Mouse (Mus musculus): ENCODE data around the gene Zfp710.
"Not testable (repeated sequence)": the region's sequence is repeated elsewhere in the genome, so short reads cannot be mapped to it uniquely, and the experiment has no call there.

Gene Zfp710

DNA sequence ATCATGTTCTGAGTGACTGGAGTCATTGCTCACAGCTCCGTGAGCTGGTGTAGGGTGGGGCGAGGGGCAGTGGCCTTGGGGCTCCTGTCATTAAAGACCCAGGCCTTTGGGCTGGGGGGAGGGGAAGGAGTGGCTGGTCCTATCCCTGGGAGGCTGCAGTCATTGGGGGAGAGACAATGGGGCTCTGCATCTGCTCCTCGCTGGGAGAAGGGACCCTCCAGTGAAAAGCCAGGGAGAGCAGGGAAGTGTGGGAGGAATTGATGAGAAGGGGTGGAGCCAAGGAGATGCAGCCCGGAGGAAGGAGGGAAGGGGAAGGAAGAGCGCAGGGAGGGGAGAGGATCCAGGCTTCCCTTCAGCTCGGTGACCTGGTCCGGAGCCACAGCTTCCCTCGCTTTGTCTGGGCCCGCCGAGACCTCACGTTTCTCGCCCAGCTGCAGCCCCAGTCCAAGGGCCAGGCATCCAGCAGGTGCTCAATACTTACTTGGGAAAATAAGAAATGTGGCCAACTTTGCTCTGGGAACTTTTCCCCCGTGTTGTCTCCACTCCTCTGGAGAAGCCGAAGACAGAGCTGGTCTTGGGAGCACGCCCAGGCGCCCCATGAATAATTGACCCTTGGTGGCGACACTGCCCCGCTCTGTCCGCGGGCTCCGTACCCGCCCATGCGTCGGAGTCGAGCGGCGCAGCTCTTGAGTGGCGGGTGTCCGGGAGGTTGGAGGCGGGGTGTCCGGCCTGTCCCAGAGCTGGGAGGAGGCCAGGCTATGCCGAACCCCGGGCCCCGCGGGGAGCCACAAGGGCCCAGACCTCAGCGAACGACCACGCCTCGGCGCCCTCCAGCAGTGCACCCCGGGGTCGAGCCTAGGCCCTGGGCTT is at the start of gene Zfp710:
Zfp710 (plus strand) TSS at position 294 of the 870 bp plus-strand sequence.
- DNase-seq (ENCODE audit: low read depth in 2 of 2, low spot score in 2 of 2), result peak in 1 of 2 experiments; percentile 2

DNA sequence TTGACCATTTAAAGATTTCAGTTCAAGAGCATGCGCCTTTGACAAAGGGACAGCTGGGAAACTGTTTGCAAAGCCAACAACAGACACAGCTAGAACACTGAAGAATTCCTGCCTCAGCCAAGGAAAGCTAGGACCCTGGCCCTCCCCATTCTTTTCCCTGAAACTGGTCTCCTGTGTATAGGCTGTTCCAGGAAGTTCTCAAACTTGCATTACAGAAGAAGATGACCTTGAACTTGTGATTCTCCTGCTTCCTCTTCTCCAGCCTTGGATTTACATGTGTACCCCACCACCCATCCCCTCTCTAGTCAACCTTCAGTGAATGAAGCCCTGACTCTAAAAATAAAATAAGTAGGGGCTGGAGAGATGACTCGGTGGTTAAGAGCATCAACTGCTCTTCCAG is 49.3 kb upstream of the Zfp710 start:
- DNase-seq (ENCODE audit: low read depth in 2 of 2, low spot score in 2 of 2), result no peak

DNA sequence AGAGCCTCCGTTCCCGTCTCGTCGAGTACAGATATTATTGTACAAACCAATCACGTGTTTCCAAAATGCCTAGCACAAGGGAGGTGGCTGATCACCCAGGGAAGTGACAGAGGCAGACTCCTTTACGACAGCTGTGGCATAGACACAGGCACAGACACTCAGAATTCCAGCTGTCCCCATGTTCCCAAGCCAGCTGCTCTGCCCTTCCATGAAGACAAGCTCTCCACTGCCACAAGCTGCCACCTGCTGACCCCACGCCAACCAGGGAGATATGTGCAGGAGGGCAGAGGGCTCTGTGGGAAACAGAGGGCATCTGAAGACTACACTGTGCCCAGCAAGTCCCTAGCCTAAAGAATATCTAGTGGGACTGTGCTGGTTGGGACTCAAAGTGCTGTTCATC is 37.9 kb upstream of the Zfp710 start:
- DNase-seq (ENCODE audit: low read depth in 2 of 2, low spot score in 2 of 2), result no peak

DNA sequence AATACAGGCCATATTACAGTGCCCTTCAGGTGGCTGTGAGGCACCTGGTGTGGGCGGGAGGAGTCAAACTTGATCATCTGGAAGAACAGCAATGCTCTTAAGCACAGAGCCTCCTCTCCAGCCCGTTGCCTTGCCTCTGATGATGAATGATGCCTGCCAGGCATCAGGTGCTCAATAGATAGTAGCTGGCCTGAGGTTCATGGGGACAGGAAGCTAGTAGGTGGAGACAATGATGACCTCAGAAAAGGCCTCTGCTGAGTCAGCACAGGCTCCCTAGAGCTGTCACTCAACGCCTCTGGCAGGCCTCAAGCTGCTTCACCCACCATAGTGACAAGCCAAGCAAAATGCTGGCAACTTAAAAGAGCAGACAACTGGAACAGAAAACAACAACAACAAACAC is 36.9 kb upstream of the Zfp710 start:
- no peak for DNase-seq (ENCODE audit: low read depth in 2 of 2, low spot score in 2 of 2)

DNA sequence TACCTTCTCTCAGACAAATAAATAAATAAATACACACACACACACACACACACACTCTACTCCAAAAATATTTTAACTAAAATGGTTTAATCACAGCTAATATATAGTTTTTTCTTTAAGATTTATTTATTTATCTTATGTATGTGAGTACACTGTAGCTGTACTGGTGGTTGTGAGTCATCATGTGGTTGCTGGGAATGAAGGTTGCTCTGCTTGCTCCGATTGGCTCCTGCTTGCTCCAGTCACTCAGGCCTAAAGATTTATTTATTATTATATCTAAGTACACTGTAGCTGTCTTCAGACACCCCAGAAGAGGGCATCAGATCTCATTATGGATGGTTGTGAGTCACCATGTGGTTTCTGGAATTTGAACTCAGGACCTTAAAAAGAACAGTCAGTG is 36.1 kb upstream of the Zfp710 start:
- not testable (repeated sequence) for DNase-seq (ENCODE audit: low read depth in 2 of 2, low spot score in 2 of 2)

DNA sequence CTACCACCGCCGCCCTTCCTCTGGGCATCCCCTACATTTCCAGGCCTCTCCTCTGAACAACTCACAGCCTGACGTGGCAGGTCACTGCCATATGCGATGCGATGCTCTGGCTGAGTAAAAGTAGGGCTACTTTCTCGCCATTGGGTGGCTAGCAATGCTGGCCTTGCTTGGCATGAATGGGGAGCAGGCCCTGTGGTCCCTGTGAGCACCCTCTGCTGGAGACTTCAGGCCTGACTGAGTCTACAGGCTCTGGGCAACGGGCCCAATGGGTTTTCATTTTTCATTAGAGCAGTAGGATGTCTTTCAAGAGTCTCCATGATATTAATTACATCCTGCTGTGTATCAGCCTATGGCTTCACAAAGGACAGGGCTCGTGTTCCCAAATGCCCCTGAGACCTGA is 30.1 kb upstream of the Zfp710 start:
- DNase-seq (ENCODE audit: low read depth in 2 of 2, low spot score in 2 of 2), result no peak

DNA sequence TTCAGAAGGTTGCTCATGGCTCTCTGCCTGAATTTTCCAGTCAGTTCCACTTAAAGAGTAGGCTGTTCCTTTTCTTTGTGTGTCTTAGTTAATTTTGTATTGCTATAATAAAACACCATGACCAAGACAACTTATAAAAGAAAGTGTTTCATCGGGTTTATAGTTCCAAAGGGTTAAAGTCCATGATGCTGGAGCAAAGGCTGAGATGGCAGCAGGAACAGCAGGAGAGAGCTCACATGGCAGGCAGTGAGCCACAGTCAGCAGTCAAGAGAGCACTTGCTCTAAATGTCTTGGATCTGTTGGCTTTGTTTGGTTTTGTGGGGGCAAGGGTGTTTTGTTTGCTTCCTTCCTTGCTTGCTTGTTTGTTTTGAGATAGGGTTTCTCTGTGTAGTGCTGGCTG is 26.9 kb upstream of the Zfp710 start:
- DNase-seq (ENCODE audit: low read depth in 2 of 2, low spot score in 2 of 2), result no peak

DNA sequence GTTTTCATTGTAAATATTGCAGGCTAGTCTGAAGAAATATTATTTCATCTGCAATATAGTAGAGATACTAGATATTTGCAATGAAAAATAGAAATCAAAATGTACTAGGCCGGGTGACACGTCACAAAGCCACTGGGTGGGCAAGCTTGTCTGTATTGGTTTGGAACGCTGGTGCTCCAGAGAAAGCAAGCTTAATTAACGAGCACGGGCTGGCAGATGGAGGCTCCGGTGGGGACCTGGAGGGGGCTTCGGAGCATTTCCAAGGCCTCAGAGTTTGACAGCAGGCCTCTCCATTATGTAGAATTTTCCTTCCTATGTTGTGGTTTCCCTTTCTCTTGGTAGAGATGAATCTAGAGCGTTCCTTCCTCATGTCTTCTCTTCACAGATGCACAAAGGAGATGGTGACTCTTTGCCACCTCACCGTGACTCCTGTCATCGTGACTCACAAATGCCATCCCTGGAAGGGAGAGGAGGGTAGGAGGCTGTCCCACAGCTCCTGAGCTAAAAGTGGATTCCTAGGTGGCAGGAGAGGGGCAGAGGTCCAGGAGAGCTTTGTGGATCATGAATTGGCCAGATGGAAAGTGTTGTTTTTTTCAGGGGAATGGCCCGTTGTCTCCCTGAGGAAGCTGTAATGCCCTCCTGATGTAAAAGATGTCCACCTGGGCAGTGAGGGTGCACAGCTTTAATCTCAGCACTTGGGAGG is 22.1 kb upstream of the Zfp710 start:
- no peak for DNase-seq (ENCODE audit: low read depth in 2 of 2, low spot score in 2 of 2)

DNA sequence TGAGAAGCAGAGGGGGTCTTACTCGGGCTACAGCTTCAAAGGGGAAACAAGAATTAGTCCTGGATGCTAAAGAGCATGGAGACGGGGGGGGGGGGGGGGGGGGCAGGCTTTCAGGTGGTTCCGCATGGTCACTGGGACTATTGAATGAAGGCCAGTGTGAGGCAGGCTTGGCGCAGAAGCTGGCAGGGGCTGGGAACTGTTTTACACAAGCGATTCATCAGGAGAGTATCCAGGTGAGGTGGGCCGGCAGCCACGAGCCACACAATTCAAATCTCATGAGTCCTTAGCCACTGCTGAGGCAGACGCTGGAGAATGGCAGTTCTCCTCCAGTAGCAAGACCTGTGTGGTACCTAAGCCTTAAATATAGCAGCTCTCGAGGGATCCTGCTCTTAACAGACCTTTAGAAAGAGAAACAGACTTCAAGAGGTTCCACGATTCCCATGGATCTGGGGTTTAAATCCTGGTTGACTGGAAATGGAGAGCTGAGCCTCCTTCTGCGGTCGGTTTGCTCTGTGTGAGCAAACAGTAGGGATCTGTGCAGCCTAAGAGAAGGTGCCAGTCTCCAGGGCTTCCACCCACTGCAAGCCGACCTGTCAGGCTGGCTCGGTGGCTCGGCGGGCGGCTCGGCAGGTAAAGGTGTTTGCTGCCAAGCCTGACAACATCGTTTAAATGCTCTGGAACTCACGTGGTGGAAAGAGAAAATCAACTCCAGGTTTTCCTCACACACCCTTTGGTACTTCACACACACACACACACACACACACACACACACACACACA is 19.6 kb upstream of the Zfp710 start:
- DNase-seq (ENCODE audit: low read depth in 2 of 2, low spot score in 2 of 2), result no peak

DNA sequence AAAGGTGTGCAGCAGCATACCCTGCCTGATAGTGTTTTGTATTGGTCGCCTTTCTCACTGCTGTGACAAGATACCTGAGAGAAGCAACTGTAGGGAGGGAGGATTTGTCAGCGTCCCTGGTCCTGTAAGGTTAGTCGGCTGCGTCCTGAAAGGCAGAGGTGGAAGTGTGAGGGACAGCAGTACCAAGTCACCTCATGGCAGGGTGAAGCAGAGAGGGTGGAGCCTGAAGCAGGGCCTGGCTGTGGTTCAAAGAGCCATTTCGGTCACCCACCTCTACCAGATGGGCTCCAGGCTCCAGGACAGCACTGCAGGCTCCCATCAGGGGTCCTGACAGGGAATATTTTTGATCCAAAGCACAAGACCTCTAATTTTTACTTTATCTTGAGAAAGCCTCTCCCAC is 13.9 kb upstream of the Zfp710 start:
- no peak for DNase-seq (ENCODE audit: low read depth in 2 of 2, low spot score in 2 of 2)

DNA sequence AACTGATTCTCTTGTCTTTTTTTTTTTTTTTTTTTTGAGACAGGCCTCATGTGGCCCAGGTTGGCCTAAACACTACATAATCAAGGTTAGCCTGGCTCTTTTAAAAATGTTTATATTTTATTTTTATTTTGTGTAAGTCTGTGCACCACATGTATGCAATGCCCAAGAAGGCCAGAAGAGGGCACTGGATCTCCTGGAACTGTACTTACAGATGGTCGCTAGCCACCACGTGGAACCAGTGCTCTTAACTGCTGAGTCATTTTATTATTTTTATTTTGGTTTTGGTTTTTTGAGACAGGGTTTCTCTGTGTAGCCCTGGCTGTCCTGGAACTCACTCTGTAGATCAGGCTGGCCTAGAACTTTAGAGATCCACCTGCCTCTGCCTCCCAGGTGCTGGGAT is 13.1 kb upstream of the Zfp710 start:
- DNase-seq (ENCODE audit: low read depth in 2 of 2, low spot score in 2 of 2), result peak; percentile 37 to 61

DNA sequence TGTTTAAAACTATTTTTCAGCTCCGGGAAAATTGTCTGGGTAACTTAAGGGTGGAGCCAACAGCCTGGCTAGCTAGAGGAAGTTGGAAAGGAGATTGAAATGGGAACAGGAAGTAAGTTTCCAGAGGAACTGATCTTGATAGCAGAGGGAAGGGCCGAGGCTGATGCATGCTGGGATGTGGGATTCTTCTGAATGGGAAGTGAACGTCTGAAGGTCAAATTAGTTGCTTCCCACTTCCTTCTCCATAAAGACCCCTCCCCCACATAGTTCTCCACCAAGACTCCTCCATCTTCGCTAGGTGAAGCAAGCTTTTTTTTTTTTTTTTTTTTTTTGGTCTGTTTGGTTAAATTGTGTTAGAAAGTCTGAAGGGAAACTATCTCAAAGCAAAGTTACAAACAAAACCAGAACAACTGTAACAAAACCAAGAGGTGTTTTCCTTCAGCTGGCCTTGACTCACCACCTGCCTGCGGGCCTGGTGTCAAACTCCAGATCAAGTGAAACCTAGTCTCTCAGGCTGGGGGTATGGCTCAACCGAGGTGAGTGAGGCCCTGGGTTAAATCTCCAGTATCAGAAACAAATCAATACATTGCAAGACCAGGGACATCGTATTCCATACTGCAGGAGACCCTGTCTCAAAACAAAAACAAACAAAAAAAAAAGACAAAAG is 10.6 kb upstream of the Zfp710 start:
- DNase-seq (ENCODE audit: low read depth in 2 of 2, low spot score in 2 of 2), result no peak

DNA sequence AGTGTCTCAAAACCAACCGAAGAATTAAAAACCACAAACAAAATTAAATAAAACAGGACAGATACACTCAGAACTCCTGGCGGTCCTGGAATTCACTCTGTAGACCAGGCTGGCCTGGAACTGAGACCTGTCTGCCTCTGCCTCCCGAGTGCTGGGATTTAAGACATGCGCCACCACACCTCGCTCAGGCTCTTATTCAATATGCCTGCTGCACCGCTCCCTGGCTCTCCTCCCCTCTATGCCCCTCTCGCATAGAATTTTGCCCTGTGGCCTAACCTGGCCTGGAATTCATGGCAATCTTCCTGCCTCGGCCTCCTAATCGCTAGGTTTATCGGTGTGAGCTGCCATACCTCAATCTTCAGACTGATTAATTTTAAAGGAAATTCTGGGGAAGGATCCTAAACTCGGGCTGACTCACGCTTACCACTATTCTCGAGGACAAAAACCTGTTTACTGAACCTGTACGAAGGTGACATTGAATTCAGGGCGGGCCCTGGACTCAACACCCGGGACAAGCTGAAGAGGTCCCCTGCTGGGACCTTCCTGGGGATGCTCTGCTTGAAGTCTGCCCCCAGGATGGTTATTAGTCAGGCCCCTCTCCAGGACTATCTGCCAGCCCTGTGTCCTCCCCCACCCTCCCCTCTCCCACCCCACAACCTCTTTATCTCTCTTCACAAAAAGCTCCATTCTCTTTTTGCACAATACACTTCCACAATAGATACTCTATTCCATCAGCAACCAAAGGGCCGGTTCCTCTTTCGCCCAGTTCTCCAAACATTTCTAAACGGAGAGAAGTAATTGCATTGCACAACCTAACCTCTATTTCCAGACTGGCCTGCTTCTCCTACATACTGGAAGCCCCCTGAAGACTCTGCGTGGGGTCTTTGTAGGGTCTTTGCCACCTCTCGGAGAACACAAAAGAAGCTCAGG is 9.5 kb upstream of the Zfp710 start:
- no peak for DNase-seq (ENCODE audit: low read depth in 2 of 2, low spot score in 2 of 2)

DNA sequence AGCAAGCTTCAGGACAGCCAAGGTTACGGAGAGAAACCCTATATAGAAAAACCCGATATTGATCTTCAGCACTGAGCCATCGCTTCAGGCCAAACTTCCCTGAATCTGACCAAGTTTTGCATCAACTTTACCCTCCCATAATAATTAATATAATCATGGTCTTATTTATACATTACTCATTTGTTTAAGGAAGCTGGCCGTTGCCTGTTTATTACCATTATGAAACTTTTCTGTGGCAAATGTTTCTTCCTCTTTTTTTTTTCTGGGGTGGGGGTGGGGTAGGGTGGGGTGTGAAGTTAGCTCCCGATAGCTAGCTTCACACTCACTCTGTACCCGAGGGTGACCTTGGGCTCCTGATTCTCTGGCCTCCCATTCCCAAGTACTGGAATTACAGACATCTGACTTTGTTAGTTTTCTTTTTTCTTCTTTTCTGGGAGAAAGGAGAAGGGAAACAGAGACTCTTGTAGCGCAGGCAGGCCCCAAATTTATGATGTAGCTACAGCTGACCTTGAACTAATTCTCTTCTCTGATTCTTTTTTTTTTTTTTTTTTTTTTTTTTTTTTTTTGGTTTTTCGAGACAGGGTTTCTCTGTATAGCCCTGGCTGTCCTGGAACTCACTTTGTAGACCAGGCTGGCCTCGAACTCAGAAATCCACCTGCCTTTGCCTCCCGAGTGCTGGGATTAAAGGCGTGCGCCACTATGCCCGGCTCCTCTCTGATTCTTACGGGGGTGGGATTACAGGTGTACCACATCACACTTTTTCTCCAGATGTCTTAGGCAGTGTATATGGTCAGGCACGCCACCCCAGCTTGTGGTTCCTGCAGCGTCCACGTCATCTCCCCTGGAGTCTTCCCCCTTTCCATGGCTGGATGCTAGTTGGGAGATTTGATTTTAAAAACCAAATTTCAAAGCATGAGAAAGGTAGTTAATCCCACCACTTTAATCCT is 5.8 kb upstream of the Zfp710 start:
- DNase-seq (ENCODE audit: low read depth in 2 of 2, low spot score in 2 of 2), result no peak

DNA sequence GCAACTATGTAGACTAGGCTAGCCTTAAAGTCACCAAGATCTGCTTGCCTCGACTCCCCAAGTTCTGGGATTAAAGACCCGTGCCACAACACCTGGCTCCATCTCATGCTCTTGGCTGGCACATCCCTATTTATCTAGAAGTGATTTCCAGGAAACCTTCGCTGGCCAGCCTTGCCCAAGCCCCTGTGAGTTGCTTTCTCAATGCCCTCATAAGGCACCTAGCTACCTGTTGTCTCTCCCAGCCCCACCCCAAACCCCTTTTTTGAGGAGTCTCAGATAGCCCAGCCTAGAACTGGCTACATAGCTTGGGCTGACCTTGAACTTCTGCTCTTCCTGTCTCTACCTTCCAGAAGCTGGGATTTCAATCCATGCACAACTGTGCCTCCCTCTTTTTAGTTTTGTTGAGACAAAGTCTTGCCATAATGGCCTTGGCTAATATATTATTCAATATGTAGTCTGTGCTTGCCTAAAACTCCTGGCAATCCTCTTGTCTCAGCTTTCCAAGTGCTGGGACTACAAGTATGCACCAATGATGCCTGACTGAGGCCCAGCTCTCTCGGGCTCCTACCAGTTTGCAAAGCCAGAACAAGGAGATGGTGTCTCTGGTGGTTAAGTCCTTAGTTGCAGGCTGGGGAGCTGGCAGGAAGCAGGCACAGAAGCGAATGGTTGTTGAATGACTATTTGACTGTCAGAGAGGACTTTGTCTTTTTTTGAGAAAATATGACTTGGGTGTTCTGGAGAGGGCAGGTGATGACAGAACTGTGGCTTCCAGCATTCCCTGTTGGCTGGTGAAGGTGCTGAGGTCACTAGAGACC is 786 bp upstream of the Zfp710 start:
- peak; percentile 40 to 50 for DNase-seq (ENCODE audit: low read depth in 2 of 2, low spot score in 2 of 2)

DNA sequence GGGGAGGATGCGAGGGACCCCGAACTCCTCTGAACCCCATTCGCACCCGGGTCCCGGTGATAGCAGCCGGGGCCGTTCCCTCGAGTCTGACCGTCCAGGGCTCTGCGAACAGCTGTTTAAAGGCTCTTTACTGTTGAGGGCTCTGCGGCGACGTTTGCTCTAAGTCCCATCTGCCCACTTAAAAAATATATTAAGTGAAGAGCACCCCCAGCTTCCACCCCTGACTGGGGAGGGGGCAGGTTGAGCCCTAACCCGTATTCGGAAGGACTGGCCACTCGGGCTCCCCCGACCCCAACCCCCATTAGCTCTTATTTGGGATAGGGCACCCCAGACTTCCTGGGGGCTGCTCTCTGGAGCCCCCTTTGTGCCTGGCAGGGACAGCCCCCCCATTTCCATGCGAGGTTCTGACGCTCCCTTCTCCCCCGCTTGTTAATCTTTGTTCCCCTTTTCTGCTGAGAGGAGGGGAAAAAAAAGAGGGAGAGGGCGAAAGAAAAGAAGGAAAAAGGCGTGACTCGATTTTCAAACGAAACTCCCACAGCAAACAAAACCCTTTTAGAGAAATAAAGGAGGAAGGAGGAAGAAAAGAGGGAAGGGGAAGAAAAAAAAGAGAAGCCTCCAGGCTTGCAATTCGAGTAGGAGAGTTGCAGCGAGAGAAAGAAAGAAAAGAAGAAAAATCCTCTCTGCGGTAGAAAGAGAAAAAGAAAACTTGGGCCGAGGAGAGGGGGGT is 940 bp downstream of the Zfp710 start:
- DNase-seq (ENCODE audit: low read depth in 2 of 2, low spot score in 2 of 2), result peak in 1 of 2 experiments; percentile 14

Data from CD8-positive naive resting alpha-beta T cell, adult 2 months (primary cell).